Mouse (Mus musculus) cerebellum, adult 2 months (tissue): Measurements from ENCODE around the gene Fgfr2. TPM values are rescaled to one million over a fixed set of nuclear protein-coding genes. Genes with fewer than 3 reads are reported as not detected.
A peak's percentile ranks its signal among the peaks of the same experiment; 100 is the strongest.

ENCODE experiments used
- DNase-seq, 2 experiments: peaks; one replicate each; pipeline ENCODE4 v3.0.0; 2021
- H3K27ac ChIP-seq: fragments of 200-500 bp; 2 replicates; pipeline ENCODE4 v1.5.1; 2012; ENCODE audit warnings: low read length, control low read depth, inconsistent platforms; ENCODE audit not compliant: insufficient read depth
- H3K27me3 ChIP-seq: fragments of 200-500 bp; 2 replicates; pipeline ENCODE4 v1.6.1; 2012; ENCODE audit warnings: inconsistent platforms, mild to moderate bottlenecking, low read length, moderate library complexity; ENCODE audit not compliant: control insufficient read depth, insufficient read depth
- H3K4me1 ChIP-seq: fragments of 200-500 bp; 2 replicates; pipeline ENCODE4 v1.6.1; 2011; ENCODE audit warnings: low read length; ENCODE audit not compliant: control insufficient read depth, insufficient read depth
- H3K4me3 ChIP-seq: fragments of 200-500 bp; replicated peaks from 2 replicates; pipeline ENCODE3; 2011; ENCODE audit warnings: mild to moderate bottlenecking, low read depth, low read length, control low read depth; ENCODE audit not compliant: insufficient read depth
- CTCF ChIP-seq: fragments of 200-500 bp; IDR thresholded peaks from 2 replicates; pipeline ENCODE4 v1.5.1; 2011; ENCODE audit warnings: low read depth, mild to moderate bottlenecking, control low read depth, low read length, moderate library complexity, borderline replicate concordance; ENCODE audit not compliant: insufficient read depth
- POLR2A ChIP-seq: fragments of 200-500 bp; IDR thresholded peaks from 2 replicates; pipeline ENCODE4 v1.6.1; 2011; ENCODE audit warnings: low read length, control low read depth, borderline replicate concordance; ENCODE audit not compliant: insufficient read depth
- WGBS: fragments of 180-500 bp; shearing (Covaris S2); methylation state at CpG from one replicate; pipeline ENCODE4 v1.1.7; 2018; 5-methylcytosine and 5-hydroxymethylcytosine counted together
- polyA plus RNA-seq: library from polyadenylated mRNA; depleted of rRNA; stranded (reverse); fragments of >200 nt; gene quantifications from 2 replicates; pipeline ENCODE4 v1.2.3, GENCODE M21; 2012

Fgfr2 gene
- polyA plus RNA-seq, 1 experiment = 95.3 TPM

DNA sequence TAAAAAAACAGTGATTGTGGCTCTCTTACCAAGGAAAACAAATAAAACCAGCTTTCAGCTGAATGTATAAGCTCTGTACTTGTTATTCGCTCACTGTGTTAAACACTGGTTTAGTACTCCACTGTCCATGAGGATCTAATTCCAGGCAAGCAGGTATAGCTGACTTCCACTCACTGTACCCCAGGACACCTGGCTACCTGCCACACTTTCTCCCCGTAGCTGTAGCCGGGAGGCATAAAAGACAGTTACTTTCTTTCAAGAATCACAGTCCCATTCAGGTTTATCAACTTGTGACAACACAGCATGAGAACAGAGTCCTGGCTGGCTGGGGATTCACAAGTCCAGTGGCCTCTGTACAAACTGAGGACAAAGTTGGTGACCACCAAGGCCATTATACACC is 827.0 kb downstream of the Fgfr2 start:
- DNase-seq = peak; percentile 76 to 79
- Histone ChIP-seq H3K27ac (no peak overlapping the region), H3K4me3 (no peak overlapping the region), H3K4me1 (peaks cover 16% of the 10 kb centered on the region), H3K27me3 (no peaks in the 10 kb centered on the region)
- 19% methylated on average over 3 of the region's 3 CpGs for WGBS
- TF ChIP-seq POLR2A = no peak
- TF ChIP-seq CTCF = no peak

DNA sequence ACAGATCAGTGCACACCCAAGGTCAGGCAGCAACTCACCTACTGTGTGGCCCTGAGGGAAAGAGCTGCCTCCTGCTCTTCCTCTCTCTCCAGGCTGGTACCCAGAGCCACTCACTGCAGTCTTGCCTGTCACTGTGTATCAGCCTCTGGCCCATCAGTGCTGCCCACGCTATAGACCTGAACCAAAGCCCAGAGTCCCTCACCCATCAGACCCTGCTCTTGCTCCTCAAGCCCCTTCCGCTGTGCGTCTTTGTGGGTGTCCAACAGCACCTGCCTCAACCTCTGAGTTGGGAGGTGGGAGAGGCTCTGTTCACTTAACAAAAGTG is 835.8 kb downstream of the Fgfr2 start:
- WGBS = 89% methylated on average over 3 of the region's 3 CpGs
- TF ChIP-seq CTCF (no peak), POLR2A (no peak)
- peaks cover 38% of the 10 kb centered on the region for H3K4me1 ChIP-seq
- no peak overlapping the region for H3K4me3 ChIP-seq
- no peaks in the 10 kb centered on the region for H3K27me3 ChIP-seq
- no peak for DNase-seq
- H3K27ac ChIP-seq = 0 out of 2 replicates have a peak overlapping the region, but pooled peaks have one; percentile 6

DNA sequence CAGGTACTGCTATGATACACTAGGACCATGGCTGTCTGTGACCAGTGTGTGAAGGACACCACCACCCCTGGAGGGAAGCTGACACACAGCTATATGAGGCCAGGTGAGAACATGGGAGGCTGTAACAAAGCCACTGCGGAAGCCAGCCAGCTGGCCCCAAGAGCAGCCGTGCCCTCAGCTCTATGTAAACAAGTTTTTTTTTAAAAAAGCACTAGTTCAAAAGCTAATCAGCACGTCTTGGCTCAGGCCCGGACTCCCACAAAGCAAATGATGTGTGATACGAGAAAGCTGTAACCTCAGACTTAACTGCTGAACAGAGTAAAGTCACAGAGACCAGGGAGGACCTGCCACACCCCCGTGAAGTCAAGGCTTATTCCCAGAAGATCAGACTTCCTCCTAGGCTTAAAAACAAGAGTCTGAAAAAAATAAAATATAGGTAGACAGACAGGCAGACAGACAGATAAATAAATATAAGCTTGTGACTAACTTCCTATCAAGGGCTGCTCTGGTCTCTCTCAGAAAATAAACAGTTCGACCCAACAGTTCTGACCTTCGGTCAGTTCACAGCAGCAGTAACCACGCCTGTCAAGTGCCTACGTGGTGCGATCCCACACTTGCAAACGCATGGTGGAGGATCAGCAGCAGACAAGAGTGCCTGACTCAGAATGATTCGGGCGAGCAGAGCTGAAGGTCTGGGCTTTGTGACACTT is 836.4 kb downstream of the Fgfr2 start:
- Histone ChIP-seq H3K27ac (peak overlapping the region; percentile 88), H3K4me1 (peaks cover 43% of the 10 kb centered on the region), H3K27me3 (no peaks in the 10 kb centered on the region), H3K4me3 (no peak overlapping the region)
- TF ChIP-seq POLR2A (no peak), CTCF (no peak)
- DNase-seq = peak; percentile 50 to 52
- 53% methylated on average over 14 of the region's 14 CpGs for WGBS

DNA sequence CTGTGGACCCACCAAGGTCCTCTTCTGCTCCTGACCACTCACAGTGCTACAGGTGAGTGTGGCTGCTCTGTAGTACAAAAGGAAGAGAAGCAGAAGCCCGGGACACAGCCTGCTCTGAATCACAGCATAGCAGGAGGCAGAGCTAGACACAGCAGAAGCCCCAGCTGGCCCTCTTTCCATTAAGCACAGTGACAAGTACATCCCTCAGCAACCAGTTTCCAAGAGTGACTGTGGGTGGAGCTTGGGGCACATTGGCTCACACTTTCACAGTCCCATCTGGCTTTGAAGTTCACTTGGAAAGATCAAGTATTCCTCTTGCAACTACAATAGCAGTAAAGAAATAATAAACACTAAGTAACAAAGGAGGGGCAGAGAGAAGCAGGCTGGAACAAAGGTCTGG is 838.4 kb downstream of the Fgfr2 start:
- WGBS = 3% methylated on average over 1 of the region's 1 CpGs
- TF ChIP-seq POLR2A (no peak), CTCF (no peak)
- H3K27ac ChIP-seq = 0 out of 2 replicates have a peak overlapping the region, but pooled peaks have one; percentile 6

DNA sequence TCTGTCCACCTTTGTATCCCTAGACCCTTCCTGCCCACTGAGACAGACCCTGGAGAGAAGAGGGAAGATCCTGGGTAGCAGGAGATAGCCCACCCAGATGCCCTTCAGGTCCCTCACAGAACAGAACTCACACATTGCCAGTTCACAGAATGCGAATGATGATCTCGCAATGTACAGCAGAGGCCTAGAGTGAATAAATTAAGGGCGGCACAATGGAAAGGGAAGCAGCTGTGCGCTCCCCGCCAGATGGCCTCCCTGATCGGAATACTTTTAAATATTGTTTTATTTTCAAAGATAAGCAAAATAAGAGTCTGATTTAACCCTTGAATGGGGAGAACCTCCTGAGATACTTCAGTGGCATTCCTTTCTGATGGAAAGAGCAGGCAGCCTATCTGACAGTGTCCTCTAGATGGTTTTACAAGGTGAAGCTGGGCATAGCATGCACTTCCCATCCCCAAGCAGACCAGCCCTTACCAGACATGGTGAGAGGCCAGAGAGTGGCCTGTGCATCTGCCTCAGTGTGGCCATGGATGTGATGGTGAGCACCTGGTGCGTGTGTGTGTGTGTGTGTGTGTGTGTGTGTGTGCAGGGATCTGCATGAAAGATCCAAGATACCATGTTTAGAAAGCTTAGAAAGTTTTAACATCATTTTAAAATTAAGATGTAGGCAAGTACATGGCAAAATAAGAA is 839.0 kb downstream of the Fgfr2 start:
- TF ChIP-seq POLR2A (no peak), CTCF (no peak)
- 83% methylated on average over 7 of the region's 7 CpGs for WGBS

More for the DNA sequence above, 838.4 kb downstream of the Fgfr2 start:
- DNase-seq = peak; percentile 50 to 73
- Histone ChIP-seq H3K4me1 (peaks cover 62% of the 10 kb centered on the region), H3K4me3 (no peak overlapping the region), H3K27me3 (no peaks in the 10 kb centered on the region)

DNA sequence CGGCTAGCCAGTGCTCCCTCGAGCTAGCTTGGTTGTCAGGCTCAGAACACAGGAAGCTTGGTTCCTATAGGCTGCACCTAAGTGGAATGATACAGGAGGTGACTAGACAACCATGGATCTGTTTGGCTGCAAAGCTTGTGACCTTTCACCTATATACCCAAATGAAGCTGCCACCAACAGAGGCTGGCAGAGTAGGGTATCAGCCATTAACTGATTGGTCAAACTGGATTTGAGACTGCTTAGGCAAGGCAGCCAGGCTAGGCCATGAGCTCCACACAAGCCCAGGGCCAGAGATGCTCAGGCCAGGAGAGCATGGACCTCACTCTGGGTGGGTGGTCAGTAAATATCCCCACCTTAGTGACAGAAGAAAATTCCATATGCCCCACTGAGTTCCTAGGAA is 840.6 kb downstream of the Fgfr2 start:
- Histone ChIP-seq H3K4me3 (no peak overlapping the region), H3K4me1 (peaks cover 63% of the 10 kb centered on the region), H3K27me3 (no peaks in the 10 kb centered on the region), H3K27ac (no peak overlapping the region)
- no peak for DNase-seq
- TF ChIP-seq CTCF = no peak
- no peak for TF ChIP-seq POLR2A
- WGBS = 83% methylated on average over 2 of the region's 2 CpGs

More for the DNA sequence above, 839.0 kb downstream of the Fgfr2 start:
- H3K27ac ChIP-seq = 0 out of 2 replicates have a peak overlapping the region, but pooled peaks have one; percentile 6
- H3K4me3 ChIP-seq = no peak overlapping the region
- DNase-seq = no peak
- H3K27me3 ChIP-seq = no peaks in the 10 kb centered on the region
- peaks cover 63% of the 10 kb centered on the region for H3K4me1 ChIP-seq

DNA sequence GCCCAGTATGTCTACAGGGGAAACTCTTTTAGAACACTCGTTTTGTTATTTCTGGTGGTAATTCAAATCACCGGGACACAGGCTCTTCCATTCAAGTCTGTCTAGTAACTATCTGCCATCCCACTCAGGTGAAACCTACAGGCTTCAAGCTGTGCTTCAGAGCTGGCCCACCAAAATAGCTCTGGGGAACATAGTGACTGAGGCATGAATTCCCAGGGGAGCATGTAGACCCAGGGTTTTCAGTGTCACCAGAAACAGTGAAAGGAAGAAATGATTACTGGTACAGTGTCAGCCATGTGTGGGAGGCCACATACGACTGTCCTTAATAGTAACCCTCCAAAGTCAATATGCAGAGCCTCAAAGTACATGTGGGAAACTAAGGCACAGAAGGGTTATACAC is 841.0 kb downstream of the Fgfr2 start:
- WGBS = 42% methylated on average over 3 of the region's 3 CpGs
- no peak for DNase-seq
- Histone ChIP-seq H3K27ac (0 out of 2 replicates have a peak overlapping the region, but pooled peaks have one; percentile 8), H3K27me3 (no peaks in the 10 kb centered on the region), H3K4me3 (no peak overlapping the region), H3K4me1 (peaks cover 59% of the 10 kb centered on the region)
- TF ChIP-seq CTCF = no peak
- no peak for TF ChIP-seq POLR2A

DNA sequence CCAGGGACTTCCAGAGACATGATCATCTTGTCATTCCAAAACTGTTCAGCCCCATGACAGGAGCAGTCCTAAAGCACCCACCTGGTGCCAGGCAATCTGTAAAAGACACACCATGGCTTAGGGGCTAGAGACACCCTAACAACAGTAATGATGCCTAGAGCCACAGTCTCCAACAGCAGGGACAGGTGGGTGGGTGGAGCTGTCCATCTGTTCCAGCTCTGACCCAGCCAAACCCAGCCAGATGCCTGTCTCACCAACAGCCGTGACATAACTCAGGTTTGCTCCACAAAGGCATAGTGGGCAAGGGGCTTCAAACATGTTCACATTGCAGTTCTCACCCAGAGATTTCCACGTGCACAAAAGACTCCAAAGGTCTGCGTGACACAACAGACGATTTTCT is 841.4 kb downstream of the Fgfr2 start:
- WGBS = 30% methylated on average over 4 of the region's 4 CpGs
- peak overlapping the region; percentile 8 for H3K27ac ChIP-seq

More for the DNA sequence above, 841.4 kb downstream of the Fgfr2 start:
- H3K4me3 ChIP-seq = no peak overlapping the region
- DNase-seq = peak; percentile 77 to 83
- H3K27me3 ChIP-seq = no peaks in the 10 kb centered on the region
- peaks cover 55% of the 10 kb centered on the region for H3K4me1 ChIP-seq
- TF ChIP-seq CTCF (no peak), POLR2A (no peak)
